In the genomic region with DNA sequence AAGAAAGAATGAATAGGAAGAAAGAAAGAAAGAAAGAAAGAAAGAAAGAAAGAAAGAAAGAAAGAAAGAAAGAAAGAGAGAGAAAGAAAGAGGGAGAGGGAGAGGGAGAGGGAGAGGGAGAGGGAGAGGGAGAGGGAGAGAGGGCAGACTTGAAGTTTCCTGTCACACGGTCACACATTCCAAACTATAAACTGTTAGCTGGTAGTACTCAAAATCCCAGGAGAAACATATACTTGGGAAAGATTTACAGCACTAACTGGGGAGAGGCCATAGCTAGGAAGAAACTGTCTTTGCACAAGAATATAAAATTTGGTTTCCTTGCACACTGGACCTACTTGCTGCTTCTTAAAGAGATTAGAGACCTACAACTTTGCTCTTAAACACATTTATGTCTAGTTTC, we compare ENCODE assay signal across 17 mouse cellular contexts. TPM values are rescaled to one million over a fixed set of nuclear protein-coding genes. Genes with fewer than 3 reads are reported as not detected.
DNase-seq lines count a peak whose midpoint lies in the region; ATAC-seq lines count a peak whose summit lies in the region.
"Had no signal": no experiment of that assay in that cellular context is flagged by ENCODE, and none has a peak within 500 bp of the region (broad histone marks: within the 10 kb centered on the region; RNA-seq: fewer than 3 reads in every experiment).

No protein-coding gene starts in this region.

- H3K4me2 ChIP-seq in kidney, embryonic 15.5 days, result no peak overlapping the region
- no peak overlapping the region for H3K4me2 ChIP-seq in liver, embryonic 12.5 days
- H3K4me2 ChIP-seq: embryonic facial prominence, embryonic 12.5 days; heart, embryonic 15.5 days; midbrain, embryonic 12.5 days; neural tube, embryonic 15.5 days had no signal

- WGBS in kidney, embryonic 15.5 days, result 16% methylated on average over 1 of the region's 1 CpGs
- WGBS in liver, embryonic 12.5 days (ENCODE audit: insufficient replicate concordance), result 54% methylated on average over 1 of the region's 1 CpGs

- H3K4me3 ChIP-seq in kidney, embryonic 15.5 days (replicated peaks), result no peak overlapping the region
- H3K4me3 ChIP-seq in liver, embryonic 12.5 days, result no peak overlapping the region
- H3K4me3 ChIP-seq: embryonic facial prominence, embryonic 12.5 days; gastrocnemius, adult 2 months; heart, embryonic 15.5 days; midbrain, embryonic 12.5 days; neural tube, embryonic 15.5 days had no signal

- ATAC-seq in kidney, embryonic 15.5 days (replicated peaks; ENCODE audit: low FRiP score), result 0 out of 2 replicates have a peak, but pooled peaks have one; percentile 60
- no peak for ATAC-seq in liver, embryonic 12.5 days
- ATAC-seq: forebrain, embryonic 14.5 days had no signal

- peak overlapping the region; percentile 67 for H3K27ac ChIP-seq in kidney, embryonic 15.5 days
- no peak overlapping the region for H3K27ac ChIP-seq in liver, embryonic 12.5 days
- H3K27ac ChIP-seq: embryonic facial prominence, embryonic 12.5 days; gastrocnemius, adult 2 months; heart, embryonic 15.5 days; midbrain, embryonic 12.5 days; neural tube, embryonic 15.5 days had no signal

- no peak overlapping the region for H3K9ac ChIP-seq in kidney, embryonic 15.5 days
- no peak overlapping the region for H3K9ac ChIP-seq in liver, embryonic 12.5 days
- H3K9ac ChIP-seq: embryonic facial prominence, embryonic 12.5 days; heart, embryonic 15.5 days; midbrain, embryonic 12.5 days; neural tube, embryonic 15.5 days had no signal

- H3K36me3 ChIP-seq in kidney, embryonic 15.5 days, result no peaks in the 10 kb centered on the region
- no peaks in the 10 kb centered on the region for H3K36me3 ChIP-seq in liver, embryonic 12.5 days
- H3K36me3 ChIP-seq: embryonic facial prominence, embryonic 12.5 days; heart, embryonic 15.5 days; midbrain, embryonic 12.5 days; neural tube, embryonic 15.5 days had no signal

- no peaks in the 10 kb centered on the region for H3K27me3 ChIP-seq in kidney, embryonic 15.5 days
- no peaks in the 10 kb centered on the region for H3K27me3 ChIP-seq in liver, embryonic 12.5 days (replicated peaks)
- H3K27me3 ChIP-seq: embryonic facial prominence, embryonic 12.5 days; heart, embryonic 15.5 days; midbrain, embryonic 12.5 days; neural tube, embryonic 15.5 days had no signal

- DNase-seq in kidney, postnatal 4 days, result no peak
- DNase-seq in 3T3-L1 (ENCODE audit: low read depth, low spot score) (peak; percentile 62), NIH3T3 (ENCODE audit: low read depth) (peak; percentile 39)
- peak; percentile 14 for DNase-seq in kidney, postnatal 14 days
- DNase-seq in yolk sac, embryonic 10.5 days (ENCODE audit: low spot score), result no peak
- DNase-seq: adrenal gland, postnatal 14 days; cerebellum, adult 2 months; gastrocnemius, adult 2 months; heart, adult 11 months; thymus, postnatal 25 days had no signal

- peaks cover 7% of the 10 kb centered on the region for H3K4me1 ChIP-seq in kidney, embryonic 15.5 days
- no peaks in the 10 kb centered on the region for H3K4me1 ChIP-seq in liver, embryonic 12.5 days
- H3K4me1 ChIP-seq: midbrain, embryonic 12.5 days; neural tube, embryonic 15.5 days had no signal

- H3K9me3 ChIP-seq in kidney, embryonic 15.5 days (replicated peaks), result no peaks in the 10 kb centered on the region
- H3K9me3 ChIP-seq in liver, embryonic 12.5 days (replicated peaks), result no peaks in the 10 kb centered on the region
- H3K9me3 ChIP-seq: embryonic facial prominence, embryonic 12.5 days; heart, embryonic 15.5 days; midbrain, embryonic 12.5 days; neural tube, embryonic 15.5 days had no signal

RNA-seq across cellular contexts. Expression of gene Pcdh18, which starts 50.2 kb away (rescaled TPM):
- polyA plus RNA-seq in kidney, embryonic 15.5 days (2015; fragmentation: Nextera tagmentation; extraction: Ambion mirVana), result 46.9 and 48.0 TPM in 2 replicates
- 6.6 and 7.8 TPM in 2 replicates for polyA plus RNA-seq in liver, embryonic 12.5 days (2016; fragmentation: Nextera tagmentation; extraction: Ambion mirVana)

Comparison
In these comparisons a context has a peak if more than half of its experiments do, and no peak if none do; other contexts are left out.
1. DNase-seq: peak in 3T3-L1 (single experiment), NIH3T3 (single experiment) and kidney, postnatal 14 days (single experiment); none in kidney, postnatal 4 days (0 of 2) and yolk sac, embryonic 10.5 days (single experiment).